Mouse (Mus musculus): Measurements from ENCODE around the gene Psme1. TPM values are rescaled to one million over a fixed set of nuclear protein-coding genes. Genes with fewer than 3 reads are reported as not detected.
A peak's percentile ranks its signal among the peaks of the same experiment; 100 is the strongest.

The Psme1 gene
- polyA plus RNA-seq, 1 experiment from 2014 or later = 217 TPM

GRCm38 (mm10) chr14:55580731-55581130, 2.8 kb downstream of the Psme1 start:
- no peaks in the 10 kb centered on the region for H3K9me3 ChIP-seq (ENCODE audit: control insufficient read depth, low read length)
- H3K27me3 ChIP-seq (replicated peaks; ENCODE audit: control insufficient read depth, insufficient read depth, low read length) = no peaks in the 10 kb centered on the region
- H3K36me3 ChIP-seq (ENCODE audit: control insufficient read depth, insufficient read depth, low read length) = peaks cover 13% of the 10 kb centered on the region
- WGBS = 95% methylated on average over 16 of the region's 16 CpGs
- H3K4me2 ChIP-seq (ENCODE audit: low read depth, low read length) = no peak overlapping the region
- H3K27ac ChIP-seq (ENCODE audit: low read length) = no peak overlapping the region
- no peak for ATAC-seq
- peaks cover 18% of the 10 kb centered on the region for H3K4me1 ChIP-seq (ENCODE audit: control insufficient read depth, insufficient read depth, low read length)
- no peak overlapping the region for H3K9ac ChIP-seq (ENCODE audit: low read depth, low read length)
- no peak overlapping the region for H3K4me3 ChIP-seq (ENCODE audit: low read length)

- no peaks in the 10 kb centered on the region for H3K27me3 ChIP-seq (replicated peaks; ENCODE audit: control insufficient read depth, insufficient read depth, low read length)
- H3K4me1 ChIP-seq (ENCODE audit: control insufficient read depth, insufficient read depth, low read length) = peaks cover 18% of the 10 kb centered on the region
- H3K36me3 ChIP-seq (ENCODE audit: control insufficient read depth, insufficient read depth, low read length) = peaks cover 13% of the 10 kb centered on the region
- H3K9ac ChIP-seq (ENCODE audit: low read depth, low read length) = no peak overlapping the region
- H3K4me2 ChIP-seq (ENCODE audit: low read depth, low read length) = no peak overlapping the region
- H3K9me3 ChIP-seq (ENCODE audit: control insufficient read depth, low read length) = no peaks in the 10 kb centered on the region
- no peak overlapping the region for H3K4me3 ChIP-seq (ENCODE audit: low read length)
- 69% methylated on average over 9 of the region's 9 CpGs for WGBS
- H3K27ac ChIP-seq (ENCODE audit: low read length) = no peak overlapping the region
- ATAC-seq = no peak
Measured at GRCm38 (mm10) chr14:55581981-55582681, 4.2 kb downstream of the Psme1 start.

- H3K4me2 ChIP-seq (ENCODE audit: low read depth, low read length) = peak overlapping the region; percentile 91
- peaks cover 13% of the 10 kb centered on the region for H3K36me3 ChIP-seq (ENCODE audit: control insufficient read depth, insufficient read depth, low read length)
- H3K27me3 ChIP-seq (replicated peaks; ENCODE audit: control insufficient read depth, insufficient read depth, low read length) = no peaks in the 10 kb centered on the region
- 37% methylated on average over 5 of the region's 5 CpGs for WGBS
- no peak overlapping the region for H3K27ac ChIP-seq (ENCODE audit: low read length)
- no peak for ATAC-seq
- 0 out of 2 replicates have a peak, but pooled peaks cover 9% of the 10 kb centered on the region for H3K4me1 ChIP-seq (ENCODE audit: control insufficient read depth, insufficient read depth, low read length)
- H3K9ac ChIP-seq (ENCODE audit: low read depth, low read length) = peak overlapping the region; percentile 74
- H3K4me3 ChIP-seq (ENCODE audit: low read length) = peak overlapping the region; percentile 64
- no peaks in the 10 kb centered on the region for H3K9me3 ChIP-seq (ENCODE audit: control insufficient read depth, low read length)
Measured at GRCm38 (mm10) chr14:55584303-55584701, 6.4 kb downstream of the Psme1 start.

- H3K9ac ChIP-seq (ENCODE audit: low read depth, low read length) = peak within 1 kb of the TSS; percentile 74
- peak within 1 kb of the TSS; percentile 91 for H3K4me2 ChIP-seq (ENCODE audit: low read depth, low read length)
- no peaks in the 10 kb centered on the region for H3K27me3 ChIP-seq (replicated peaks; ENCODE audit: control insufficient read depth, insufficient read depth, low read length)
- H3K4me1 ChIP-seq (ENCODE audit: control insufficient read depth, insufficient read depth, low read length) = peaks cover 9% of the 10 kb centered on the region
- peak within 1 kb of the TSS; percentile 70 for H3K27ac ChIP-seq (ENCODE audit: low read length)
- ATAC-seq = peak; percentile 94
- H3K9me3 ChIP-seq (ENCODE audit: control insufficient read depth, low read length) = no peaks in the 10 kb centered on the region
- H3K36me3 ChIP-seq (ENCODE audit: control insufficient read depth, insufficient read depth, low read length) = peaks cover 12% of the 10 kb centered on the region
- peak within 1 kb of the TSS; percentile 64 for H3K4me3 ChIP-seq (ENCODE audit: low read length)
- 4% methylated on average over 42 of the region's 43 CpGs for WGBS
Measured at GRCm38 (mm10) chr14:55584702-55585565, 7.0 kb downstream of the Psme1 start, which contains the start of gene Emc9. Emc9 (minus strand) TSS chr14:55585302.

GRCm38 (mm10) chr14:55585566-55585960, 7.6 kb downstream of the Psme1 start:
- H3K4me2 ChIP-seq (ENCODE audit: low read depth, low read length) = peak overlapping the region; percentile 91
- H3K4me3 ChIP-seq (ENCODE audit: low read length) = no peak overlapping the region
- H3K36me3 ChIP-seq (ENCODE audit: control insufficient read depth, insufficient read depth, low read length) = peaks cover 7% of the 10 kb centered on the region; the same call in 1 of the 2 replicates
- WGBS = 40% methylated on average over 6 of the region's 6 CpGs
- H3K27ac ChIP-seq (ENCODE audit: low read length) = peak overlapping the region; percentile 70; the same call in 1 of the 2 replicates
- H3K4me1 ChIP-seq (ENCODE audit: control insufficient read depth, insufficient read depth, low read length) = peaks cover 13% of the 10 kb centered on the region
- ATAC-seq = peak; percentile 82
- no peaks in the 10 kb centered on the region for H3K27me3 ChIP-seq (replicated peaks; ENCODE audit: control insufficient read depth, insufficient read depth, low read length)
- H3K9me3 ChIP-seq (ENCODE audit: control insufficient read depth, low read length) = no peaks in the 10 kb centered on the region
- H3K9ac ChIP-seq (ENCODE audit: low read depth, low read length) = no peak overlapping the region

GRCm38 (mm10) chr14:55586149-55586548, 8.2 kb downstream of the Psme1 start:
- 92% methylated on average over 2 of the region's 2 CpGs for WGBS
- H3K27me3 ChIP-seq (replicated peaks; ENCODE audit: control insufficient read depth, insufficient read depth, low read length) = no peaks in the 10 kb centered on the region
- no peak overlapping the region for H3K4me2 ChIP-seq (ENCODE audit: low read depth, low read length)
- peaks cover 13% of the 10 kb centered on the region for H3K4me1 ChIP-seq (ENCODE audit: control insufficient read depth, insufficient read depth, low read length)
- H3K9ac ChIP-seq (ENCODE audit: low read depth, low read length) = no peak overlapping the region
- peaks cover under 1% of the 10 kb centered on the region; the same call in 1 of the 2 replicates for H3K36me3 ChIP-seq (ENCODE audit: control insufficient read depth, insufficient read depth, low read length)
- ATAC-seq = no peak
- no peak overlapping the region for H3K4me3 ChIP-seq (ENCODE audit: low read length)
- H3K27ac ChIP-seq (ENCODE audit: low read length) = peak overlapping the region; percentile 70; the same call in 1 of the 2 replicates
- H3K9me3 ChIP-seq (ENCODE audit: control insufficient read depth, low read length) = no peaks in the 10 kb centered on the region

- no peaks in the 10 kb centered on the region; the same call in 1 of the 2 replicates for H3K36me3 ChIP-seq (ENCODE audit: control insufficient read depth, insufficient read depth, low read length)
- H3K4me3 ChIP-seq (ENCODE audit: low read length) = no peak overlapping the region
- no peaks in the 10 kb centered on the region for H3K27me3 ChIP-seq (replicated peaks; ENCODE audit: control insufficient read depth, insufficient read depth, low read length)
- no peak overlapping the region for H3K9ac ChIP-seq (ENCODE audit: low read depth, low read length)
- no peak overlapping the region for H3K27ac ChIP-seq (ENCODE audit: low read length)
- 92% methylated on average over 5 of the region's 5 CpGs for WGBS
- no peak overlapping the region for H3K4me2 ChIP-seq (ENCODE audit: low read depth, low read length)
- no peaks in the 10 kb centered on the region for H3K9me3 ChIP-seq (ENCODE audit: control insufficient read depth, low read length)
- no peak for ATAC-seq
- H3K4me1 ChIP-seq (ENCODE audit: control insufficient read depth, insufficient read depth, low read length) = peaks cover 25% of the 10 kb centered on the region
Measured at GRCm38 (mm10) chr14:55589271-55589670, 11.3 kb downstream of the Psme1 start.

- H3K36me3 ChIP-seq (ENCODE audit: control insufficient read depth, insufficient read depth, low read length) = peaks cover 3% of the 10 kb centered on the region
- H3K27me3 ChIP-seq (replicated peaks; ENCODE audit: control insufficient read depth, insufficient read depth, low read length) = no peaks in the 10 kb centered on the region
- peak overlapping the region; percentile 79 for H3K27ac ChIP-seq (ENCODE audit: low read length)
- H3K4me3 ChIP-seq (ENCODE audit: low read length) = peak overlapping the region; percentile 84
- peak overlapping the region; percentile 79 for H3K9ac ChIP-seq (ENCODE audit: low read depth, low read length)
- 77% methylated on average over 11 of the region's 11 CpGs for WGBS
- H3K4me2 ChIP-seq (ENCODE audit: low read depth, low read length) = peak overlapping the region; percentile 56
- H3K4me1 ChIP-seq (ENCODE audit: control insufficient read depth, insufficient read depth, low read length) = peaks cover 22% of the 10 kb centered on the region
- H3K9me3 ChIP-seq (ENCODE audit: control insufficient read depth, low read length) = no peaks in the 10 kb centered on the region
- ATAC-seq = no peak
Measured at GRCm38 (mm10) chr14:55589771-55590448, 12.0 kb downstream of the Psme1 start.

All from intestine, embryonic 16.5 days (tissue).